Mouse (Mus musculus) small intestine, adult 2 months (tissue): ENCODE results near the gene Fer.

Experiments used
- CTCF ChIP-seq: fragments of 200-500 bp; IDR thresholded peaks from 2 replicates; pipeline ENCODE4 v1.5.1; 2012; ENCODE audit warnings: low read depth, mild to moderate bottlenecking, control low read depth, inconsistent platforms, low read length, moderate library complexity, mixed read lengths; ENCODE audit not compliant: insufficient replicate concordance, insufficient read length; ENCODE audit errors: extremely low read depth
- POLR2A ChIP-seq: fragments of 200-500 bp; IDR thresholded peaks from 2 replicates; pipeline ENCODE4 v1.6.1; 2012; ENCODE audit warnings: low read depth, mild to moderate bottlenecking, control low read depth, inconsistent platforms, low read length, moderate library complexity

- no peak for TF ChIP-seq CTCF
- no peak for TF ChIP-seq POLR2A
These were observed 163.6 kb downstream of the Fer start for GRCm38 (mm10) chr17:64026485-64026884.
